Comparison of ENCODE assay signal across 8 mouse cellular contexts in the genomic region with DNA sequence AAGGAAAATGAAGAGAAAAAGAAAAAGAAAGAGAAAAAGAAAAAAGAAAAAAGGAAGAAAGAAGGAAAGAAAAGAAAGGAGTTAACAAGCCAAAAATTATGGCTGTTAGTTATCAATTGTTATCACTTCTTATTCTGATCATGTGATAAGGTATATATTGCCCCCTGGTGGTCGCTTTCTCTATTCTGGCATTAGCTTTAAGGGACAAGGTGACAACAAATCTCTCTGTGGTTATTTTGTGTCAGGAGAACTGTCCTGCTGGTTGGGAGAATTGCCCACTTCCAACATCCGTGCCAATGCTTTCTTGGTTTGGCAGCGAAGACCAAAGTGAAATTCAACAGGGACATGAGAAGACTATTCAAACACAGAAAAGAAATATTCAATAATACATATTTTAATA. TPM values are rescaled to one million over a fixed set of nuclear protein-coding genes. Genes with fewer than 3 reads are reported as not detected.
A peak's percentile ranks its signal among the peaks of the same experiment; 100 is the strongest.
DNase-seq lines count a peak whose midpoint lies in the region; ATAC-seq and TF ChIP-seq lines count a peak whose summit lies in the region.

No protein-coding gene starts in this region.

- TF ChIP-seq EP300 in heart, postnatal 0 days (IDR thresholded peaks at IDR 0.05; ENCODE audit: low read depth): no peak

- 56% methylated on average over 3 of the region's 3 CpGs for WGBS in forebrain, embryonic 14.5 days
- WGBS in forebrain, embryonic 15.5 days: 51% methylated on average over 3 of the region's 3 CpGs
- 53% methylated on average over 3 of the region's 3 CpGs for WGBS in neural tube, embryonic 15.5 days
- WGBS in heart, postnatal 0 days: 43% methylated on average over 3 of the region's 3 CpGs

- peak; percentile 30 for TF ChIP-seq CTCF in heart, postnatal 0 days (IDR thresholded peaks at IDR 0.05; ENCODE audit: low read depth)

- no peak overlapping the region for H3K9ac ChIP-seq in forebrain, embryonic 14.5 days (ENCODE audit: low read length)
- H3K9ac ChIP-seq in forebrain, embryonic 15.5 days (replicated peaks): no peak overlapping the region
- H3K9ac ChIP-seq in neural tube, embryonic 15.5 days (replicated peaks): no peak overlapping the region
- no peak overlapping the region for H3K9ac ChIP-seq in heart, postnatal 0 days (replicated peaks; ENCODE audit: low read depth, low read length)

- no peaks in the 10 kb centered on the region for H3K36me3 ChIP-seq in forebrain, embryonic 14.5 days (ENCODE audit: control insufficient read depth, insufficient read depth, low read length)
- H3K36me3 ChIP-seq in forebrain, embryonic 15.5 days: no peaks in the 10 kb centered on the region
- H3K36me3 ChIP-seq in neural tube, embryonic 15.5 days: no peaks in the 10 kb centered on the region
- no peaks in the 10 kb centered on the region for H3K36me3 ChIP-seq in heart, postnatal 0 days (replicated peaks; ENCODE audit: control insufficient read depth, insufficient read depth, low read length)

- H3K27ac ChIP-seq in forebrain, embryonic 14.5 days (ENCODE audit: low read depth, low read length): no peak overlapping the region
- no peak overlapping the region for H3K27ac ChIP-seq in forebrain, embryonic 15.5 days (replicated peaks)
- H3K27ac ChIP-seq in neural tube, embryonic 15.5 days (replicated peaks): no peak overlapping the region
- H3K27ac ChIP-seq in heart, postnatal 0 days (ENCODE audit: low read depth): no peak overlapping the region

- H3K4me2 ChIP-seq in forebrain, embryonic 14.5 days (ENCODE audit: low read length): no peak overlapping the region
- H3K4me2 ChIP-seq in forebrain, embryonic 15.5 days (replicated peaks): no peak overlapping the region
- no peak overlapping the region for H3K4me2 ChIP-seq in neural tube, embryonic 15.5 days
- no peak overlapping the region for H3K4me2 ChIP-seq in heart, postnatal 0 days (ENCODE audit: low read depth, low read length)

- peak; percentile 76 for DNase-seq in forebrain, embryonic 14.5 days (ENCODE audit: low spot score)
- DNase-seq in neural tube, embryonic 10.5 days (ENCODE audit: extremely low spot score, low spot score): peak; percentile 36
- DNase-seq in cerebellum, adult 11-12 months: peak; percentile 94
- DNase-seq in heart, postnatal 0 days (ENCODE audit: low spot score): no peak
- DNase-seq in lung, postnatal 14 days: peak; percentile 85
- DNase-seq in frontal cortex, postnatal 14 days (ENCODE audit: low spot score in 2 of 2): no peak

- no peak overlapping the region for H3K4me3 ChIP-seq in forebrain, embryonic 14.5 days (ENCODE audit: low read depth, low read length)
- no peak overlapping the region for H3K4me3 ChIP-seq in forebrain, embryonic 15.5 days
- H3K4me3 ChIP-seq in neural tube, embryonic 15.5 days (replicated peaks): no peak overlapping the region
- H3K4me3 ChIP-seq in heart, postnatal 0 days (ENCODE audit: low read depth, low read length): no peak overlapping the region

- H3K4me1 ChIP-seq in forebrain, embryonic 14.5 days (ENCODE audit: control insufficient read depth, insufficient read depth, low read length): no peaks in the 10 kb centered on the region
- no peaks in the 10 kb centered on the region for H3K4me1 ChIP-seq in forebrain, embryonic 15.5 days
- H3K4me1 ChIP-seq in neural tube, embryonic 15.5 days: no peaks in the 10 kb centered on the region
- 0 out of 2 replicates have a peak, but pooled peaks cover 4% of the 10 kb centered on the region for H3K4me1 ChIP-seq in heart, postnatal 0 days (ENCODE audit: control insufficient read depth, insufficient read depth)

- H3K27me3 ChIP-seq in forebrain, embryonic 14.5 days (replicated peaks; ENCODE audit: control insufficient read depth, insufficient read depth, low read length): no peaks in the 10 kb centered on the region
- H3K27me3 ChIP-seq in forebrain, embryonic 15.5 days: no peaks in the 10 kb centered on the region
- H3K27me3 ChIP-seq in neural tube, embryonic 15.5 days (replicated peaks): no peaks in the 10 kb centered on the region
- H3K27me3 ChIP-seq in heart, postnatal 0 days (ENCODE audit: control insufficient read depth, insufficient read depth, low read length): no peaks in the 10 kb centered on the region

- no peak for ATAC-seq in forebrain, embryonic 14.5 days
- ATAC-seq in forebrain, embryonic 15.5 days (replicated peaks): no peak
- no peak for ATAC-seq in neural tube, embryonic 15.5 days (ENCODE audit: low FRiP score)
- ATAC-seq in heart, postnatal 0 days (ENCODE audit: insufficient read depth, low read depth): no peak

- no peaks in the 10 kb centered on the region for H3K9me3 ChIP-seq in forebrain, embryonic 14.5 days (replicated peaks; ENCODE audit: control insufficient read depth, low read length)
- no peaks in the 10 kb centered on the region for H3K9me3 ChIP-seq in forebrain, embryonic 15.5 days
- H3K9me3 ChIP-seq in neural tube, embryonic 15.5 days (replicated peaks): no peaks in the 10 kb centered on the region
- no peaks in the 10 kb centered on the region for H3K9me3 ChIP-seq in heart, postnatal 0 days (replicated peaks; ENCODE audit: control insufficient read depth, low read length)

RNA-seq across cellular contexts. Expression of a gene that starts 34.6 kb away (rescaled TPM):
- polyA plus RNA-seq in forebrain, embryonic 14.5 days (2014; fragmentation: Nextera tagmentation; extraction: Ambion mirVana): 35.4 and 37.4 TPM in 2 replicates
- polyA plus RNA-seq in forebrain, embryonic 15.5 days (2015; fragmentation: Nextera tagmentation; extraction: Ambion mirVana): 35.4 and 37.1 TPM in 2 replicates
- polyA plus RNA-seq in neural tube, embryonic 15.5 days (2015; fragmentation: Nextera tagmentation; extraction: Ambion mirVana): 30.7 and 33.1 TPM in 2 replicates
- total RNA-seq in heart, postnatal 0 days (2014; rRNA removed; ENCODE audit: low replicate concordance): 73.6 and 83.4 TPM in 2 replicates
- 12.1 and 13.7 TPM in 2 replicates for polyA plus RNA-seq in heart, postnatal 0 days (2015; fragmentation: Nextera tagmentation; extraction: Ambion mirVana)

Comparison
In these comparisons a context has a peak if more than half of its experiments do, and no peak if none do; other contexts are left out.
1. DNase-seq: peak in forebrain, embryonic 14.5 days (single experiment), neural tube, embryonic 10.5 days (single experiment), cerebellum, adult 11-12 months (single experiment) and lung, postnatal 14 days (single experiment); none in heart, postnatal 0 days (single experiment) and frontal cortex, postnatal 14 days (0 of 2).